Mouse (Mus musculus): ENCODE measurements at regions not wholly inside any gene's neighbourhood (a gene's known extent, or its start where the extent isn't known, plus 50 kb on each side); places are given as distances from the start of the nearest gene placed in this dataset.

DNA sequence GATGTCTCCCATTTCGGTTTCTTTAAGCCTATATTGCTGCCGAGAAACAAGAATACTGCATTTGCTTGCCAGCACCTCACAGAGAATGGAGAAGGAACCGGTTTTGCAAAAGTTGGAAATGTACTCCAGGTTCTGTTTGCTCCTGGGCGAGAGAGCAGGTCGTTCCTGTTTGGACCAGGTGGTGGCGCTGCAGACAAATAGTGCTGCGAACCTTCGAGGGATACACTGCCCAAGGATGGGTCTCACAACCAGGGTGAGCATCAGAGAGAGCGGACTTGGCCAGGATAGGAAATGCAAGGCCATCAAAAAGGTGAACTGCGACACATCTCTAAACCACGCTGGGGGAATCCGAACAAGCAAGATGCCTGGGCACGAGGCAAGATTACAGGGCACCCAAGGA is 54.0 kb upstream of the Ets2 start:
- CTCF ChIA-PET, result no interaction called here

DNA sequence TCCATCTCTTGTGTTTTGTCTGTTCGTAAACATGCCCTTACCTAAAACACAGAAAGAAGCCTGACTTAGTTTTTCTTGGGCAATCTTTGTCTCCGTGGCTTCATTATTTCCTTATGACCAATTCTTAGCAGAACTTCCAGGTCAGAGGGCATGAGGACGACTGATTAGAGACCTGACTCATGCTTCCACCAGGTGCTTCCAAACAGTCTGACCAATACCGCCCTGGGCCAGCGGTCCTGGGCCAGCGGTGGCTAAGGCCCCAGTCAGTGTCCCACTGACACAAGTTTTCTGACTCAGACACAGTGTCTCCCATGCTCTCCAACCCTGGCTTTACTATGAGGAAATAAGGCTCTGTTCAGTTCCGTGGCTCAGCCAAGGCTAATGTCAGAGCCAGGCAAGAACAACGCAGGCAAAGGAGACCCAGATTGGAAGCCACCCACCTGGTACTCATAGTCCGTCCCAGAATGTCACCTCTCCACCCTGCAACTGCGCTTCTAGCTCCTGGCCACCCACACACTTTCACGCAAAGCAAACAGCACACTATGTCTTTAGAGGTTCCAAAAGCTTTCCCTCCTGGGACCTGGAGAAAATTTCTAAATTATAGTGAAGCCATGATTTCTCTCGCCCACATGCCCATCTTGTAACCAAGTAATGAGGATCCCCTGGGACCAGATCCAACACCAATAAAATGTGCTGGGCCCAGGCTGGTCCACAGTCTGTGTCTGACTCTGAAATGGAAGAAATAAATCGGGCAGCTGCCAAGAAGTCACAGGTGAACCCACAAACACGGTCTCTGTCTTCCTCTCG is 56.6 kb upstream of the Erg start:
- CTCF ChIA-PET, result interaction anchor here (0.7 kb wide), 1 partner anchor 347 kb away, joined by 9 read pairs; no protein-coding TSS in a partner anchor

DNA sequence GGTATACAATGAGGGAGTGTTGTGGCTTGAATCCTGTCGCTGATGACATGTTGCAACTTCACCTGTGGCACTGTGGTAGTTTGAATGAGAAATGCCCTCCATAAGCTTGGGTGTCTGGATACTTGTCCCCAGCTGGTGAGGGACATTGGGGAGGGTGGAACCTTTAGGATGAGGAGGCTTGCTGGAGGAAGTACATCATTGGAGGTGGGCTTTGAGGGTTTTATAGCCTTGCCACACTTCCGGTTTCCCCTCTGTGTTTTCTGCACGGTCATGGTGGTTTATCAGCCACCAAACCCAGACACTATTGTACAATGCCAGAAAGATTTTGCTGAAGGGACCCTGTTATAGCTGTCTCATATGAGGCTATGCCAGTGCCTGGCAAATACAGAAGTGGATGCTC is 54.3 kb upstream of the Erg start:
- CTCF ChIA-PET, result no interaction called here

DNA sequence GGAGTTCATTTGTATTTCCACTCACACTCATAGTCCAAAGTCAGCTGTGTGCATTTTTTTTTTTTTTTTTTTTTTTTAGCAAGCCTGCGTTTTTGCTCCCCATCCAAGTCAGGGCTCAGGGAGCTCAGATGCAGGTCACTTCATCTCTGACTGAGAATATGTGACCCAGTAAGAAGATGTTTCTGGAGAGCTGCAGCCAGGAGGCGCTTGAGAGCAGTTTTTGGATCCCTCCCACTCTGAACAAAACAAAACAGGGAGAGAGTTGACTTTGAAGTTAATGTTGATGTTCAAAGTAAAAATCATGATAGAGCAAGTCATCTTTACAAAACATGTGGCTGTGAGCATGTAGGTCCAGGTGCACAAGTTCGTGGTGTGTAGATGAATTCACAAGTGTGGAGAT is 53.3 kb upstream of the Erg start:
- CTCF ChIA-PET, result interaction anchor here (0.6 kb wide), 1 partner anchor 31 kb away, joined by 6 read pairs; no protein-coding TSS in a partner anchor

DNA sequence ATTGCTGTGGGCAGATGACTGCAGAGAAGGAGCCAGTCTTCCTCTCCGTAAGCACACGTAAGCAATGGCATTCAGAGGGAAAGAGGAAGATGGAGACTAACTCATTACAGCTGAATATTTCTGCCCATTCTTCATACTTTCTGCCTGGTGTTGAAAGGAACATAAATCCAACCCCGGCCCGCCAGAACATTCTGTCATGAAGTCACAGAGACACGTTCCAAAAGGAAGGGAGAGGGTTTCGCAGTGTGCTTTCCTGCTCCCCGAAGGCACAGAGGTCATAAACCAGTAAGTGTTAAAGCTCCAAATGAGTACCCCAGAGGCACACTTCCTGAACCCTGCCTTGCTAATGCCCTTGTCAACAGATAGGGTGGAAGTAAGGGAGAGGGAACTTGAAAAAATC is 51.5 kb upstream of the Erg start:
- CTCF ChIA-PET, result no interaction called here

DNA sequence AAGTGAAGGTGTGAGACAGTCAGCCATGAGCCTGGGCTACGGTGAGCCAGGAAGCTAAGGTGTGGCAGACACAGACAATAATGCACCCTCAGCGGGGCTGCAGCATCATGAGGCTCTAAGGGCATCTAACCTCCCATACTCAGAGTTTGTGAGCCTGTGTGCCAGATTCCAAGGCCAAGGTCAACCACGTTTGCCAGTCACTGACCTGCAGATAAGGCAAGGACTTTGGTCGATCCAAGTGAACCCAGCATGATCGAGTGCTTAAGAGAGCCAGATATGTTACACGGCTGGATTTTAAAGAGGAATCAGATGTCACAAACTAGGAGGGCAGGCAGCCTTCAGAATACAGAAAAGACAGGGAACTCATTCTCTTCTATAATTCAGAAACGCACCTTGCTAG is 50.2 kb upstream of the Erg start:
- CTCF ChIA-PET, result no interaction called here
